Mouse (Mus musculus): ENCODE measurements around the gene Brpf1.
"Not testable (repeated sequence)": the region's sequence is repeated elsewhere in the genome, so short reads cannot be mapped to it uniquely, and the experiment has no call there.

The Brpf1 gene

DNA sequence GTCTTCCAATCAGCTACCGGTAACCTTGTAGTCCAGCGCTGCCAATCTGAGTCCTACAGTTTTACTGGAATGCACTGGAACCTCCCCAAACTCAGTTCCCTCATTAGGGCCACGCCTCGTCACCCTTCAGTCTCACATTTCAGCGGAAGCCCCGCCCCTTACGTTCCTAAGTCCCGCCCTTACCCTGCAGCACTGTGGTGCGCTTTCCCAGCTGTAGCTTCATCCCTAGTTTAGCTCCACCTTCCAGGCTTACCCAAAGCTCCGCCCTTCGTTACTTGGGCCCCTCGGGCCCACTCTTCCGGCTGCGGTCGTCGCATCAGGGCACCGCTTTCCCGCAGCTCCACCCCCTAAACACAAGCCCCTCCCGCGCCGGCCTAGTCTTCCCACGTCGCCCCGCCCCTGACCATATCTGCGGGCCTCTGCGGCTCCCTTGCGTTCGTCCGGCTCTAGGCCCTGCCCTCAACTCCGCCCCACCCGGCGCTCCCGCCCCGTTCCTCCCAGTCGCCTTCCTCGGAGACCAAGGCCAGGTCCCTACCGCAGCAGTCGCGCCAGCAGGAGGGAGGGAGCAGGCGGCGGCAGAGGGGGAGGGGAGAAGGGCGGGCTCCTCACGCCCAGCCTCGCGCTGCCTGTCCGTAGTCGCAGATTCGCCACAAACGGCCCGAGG lies 483 bp upstream of the Brpf1 start:
- peak; percentile 99 for DNase-seq (ENCODE audit: low spot score in 2 of 2)

DNA sequence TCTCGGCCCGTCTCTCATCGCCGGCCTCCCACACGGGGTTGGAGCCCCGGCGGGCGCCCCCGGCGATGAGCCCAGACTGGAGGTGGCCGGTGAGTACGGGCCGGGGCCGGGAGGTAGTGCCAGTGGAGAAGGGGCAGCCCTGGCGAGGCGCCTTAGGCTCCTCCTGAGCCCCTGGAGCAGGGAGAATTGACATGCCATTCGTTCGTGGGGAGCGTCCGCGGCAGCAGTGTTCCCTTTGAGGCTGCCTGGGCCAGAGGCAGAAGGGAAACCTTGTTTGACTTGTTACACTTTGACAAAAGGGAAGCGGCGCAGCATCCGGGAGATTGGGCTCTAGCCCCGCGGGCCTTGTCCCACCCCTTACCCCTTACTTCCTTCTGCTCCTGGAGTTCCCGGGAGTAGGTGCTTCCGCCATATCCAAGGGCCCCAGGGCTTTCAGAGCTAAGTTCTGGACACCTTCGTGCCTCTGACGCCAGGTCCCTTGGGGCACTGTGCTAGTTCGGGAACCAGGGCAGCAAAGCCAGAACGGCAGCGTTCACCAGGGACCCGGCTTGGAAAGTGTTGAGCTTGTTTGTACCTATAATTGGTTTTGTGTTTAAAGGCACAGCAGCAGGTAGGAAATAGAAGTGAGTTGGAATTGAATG lies 664 bp downstream of the Brpf1 start:
- DNase-seq (ENCODE audit: low spot score in 2 of 2): no peak

DNA sequence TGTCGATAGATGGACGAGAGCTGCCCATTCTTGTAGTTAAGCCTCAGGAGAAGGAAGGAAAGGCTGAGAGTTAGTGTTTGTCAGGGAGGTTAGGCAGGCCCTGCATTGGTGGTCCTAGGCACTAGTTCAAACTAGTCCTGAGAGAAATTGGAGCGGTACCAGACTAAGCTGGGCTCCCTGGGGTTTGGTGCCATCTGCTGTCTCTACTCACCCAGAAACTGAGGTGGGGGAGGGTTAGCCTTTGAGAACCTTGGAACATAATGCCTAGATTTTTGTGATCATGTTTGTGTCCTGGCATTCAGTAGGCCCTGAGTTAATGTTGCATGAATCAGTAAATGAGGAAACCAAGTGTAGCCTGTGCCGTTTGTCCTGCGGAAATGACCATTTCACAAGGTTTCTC lies 1.2 kb downstream of the Brpf1 start:
- no peak for DNase-seq (ENCODE audit: low spot score in 2 of 2)

DNA sequence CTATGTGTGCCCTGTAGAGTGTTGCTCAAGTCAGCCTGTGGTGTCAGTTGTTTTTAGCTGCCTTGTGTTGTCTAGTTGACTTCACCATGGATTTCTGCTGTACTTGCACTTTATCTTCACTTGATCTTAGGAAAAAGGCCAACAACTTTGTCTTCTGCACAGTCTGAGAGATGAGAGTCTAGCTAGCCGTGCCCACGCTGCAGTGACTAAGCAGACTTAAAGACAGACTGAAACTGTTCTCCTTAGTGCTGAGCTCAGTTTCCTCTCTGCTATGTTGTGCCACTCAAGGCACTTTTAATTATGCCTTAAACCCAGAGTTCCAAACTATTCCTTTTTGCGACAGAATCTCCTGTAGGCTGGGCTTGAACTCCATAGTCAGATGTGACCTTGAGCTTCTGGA lies 9.0 kb downstream of the Brpf1 start:
- no peak for DNase-seq (ENCODE audit: low spot score in 2 of 2)

DNA sequence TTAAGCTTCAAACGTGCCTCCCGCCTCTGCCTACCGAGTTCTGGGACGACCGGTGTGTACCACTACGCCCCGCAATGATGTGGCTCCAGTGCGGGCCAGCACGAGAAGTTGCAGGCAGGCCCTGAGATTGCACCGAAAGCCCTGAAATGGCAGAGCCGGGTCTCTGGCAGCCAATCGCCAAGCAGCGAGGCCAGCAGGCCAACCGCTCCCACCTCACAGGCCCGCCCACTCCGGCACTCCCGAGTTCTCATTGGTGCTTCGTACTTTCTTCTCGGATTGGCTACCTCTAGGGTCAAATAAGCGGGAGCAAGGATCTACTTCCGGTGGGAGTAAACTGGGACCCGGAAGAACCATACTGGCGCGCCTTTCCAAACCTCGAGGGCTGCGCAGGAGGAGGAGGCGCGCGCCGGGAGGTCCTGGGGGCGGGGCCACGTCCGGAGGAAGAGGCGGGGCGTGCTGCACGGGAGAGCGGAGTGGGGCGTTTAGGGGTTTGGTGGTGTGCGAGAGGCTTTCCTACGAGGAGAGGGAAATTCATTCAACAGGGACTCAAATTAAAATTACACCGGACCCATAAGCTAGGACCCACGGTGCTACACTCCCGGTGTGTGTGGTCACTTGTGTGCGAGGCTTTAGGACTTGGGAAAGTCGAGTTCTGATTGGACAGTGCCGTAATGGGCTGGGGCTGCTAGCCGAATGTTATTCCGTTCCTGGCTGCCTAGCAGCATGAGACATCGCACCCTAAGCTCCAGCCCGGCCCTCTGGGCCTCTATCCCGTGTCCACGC lies 19.8 kb downstream of the Brpf1 start, which contains the start of gene Ogg1:
Ogg1 (plus strand) TSS at position 440 of the 783 bp plus-strand sequence.
- peak; percentile 98 to 99 for DNase-seq (ENCODE audit: low spot score in 2 of 2)

DNA sequence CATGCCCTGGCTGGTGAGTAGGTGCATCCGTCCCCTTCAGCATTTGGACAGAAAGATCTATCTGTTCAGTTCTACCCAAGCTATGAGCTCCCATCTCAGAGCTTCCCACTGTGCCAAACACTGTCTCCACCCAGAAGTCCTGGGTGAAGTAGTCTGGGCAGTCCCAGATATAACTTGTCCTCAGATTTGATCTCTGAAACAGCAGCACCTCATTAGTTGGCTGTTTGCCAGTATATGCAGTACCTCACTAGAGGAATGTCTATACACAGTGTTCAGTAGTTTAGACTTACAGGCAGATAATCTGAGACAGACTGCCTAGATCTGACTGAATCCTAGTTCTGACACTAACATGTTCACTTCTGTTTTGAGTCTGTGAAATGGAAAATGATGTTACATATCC lies 22.5 kb downstream of the Brpf1 start:
- no peak for DNase-seq (ENCODE audit: low spot score in 2 of 2)

DNA sequence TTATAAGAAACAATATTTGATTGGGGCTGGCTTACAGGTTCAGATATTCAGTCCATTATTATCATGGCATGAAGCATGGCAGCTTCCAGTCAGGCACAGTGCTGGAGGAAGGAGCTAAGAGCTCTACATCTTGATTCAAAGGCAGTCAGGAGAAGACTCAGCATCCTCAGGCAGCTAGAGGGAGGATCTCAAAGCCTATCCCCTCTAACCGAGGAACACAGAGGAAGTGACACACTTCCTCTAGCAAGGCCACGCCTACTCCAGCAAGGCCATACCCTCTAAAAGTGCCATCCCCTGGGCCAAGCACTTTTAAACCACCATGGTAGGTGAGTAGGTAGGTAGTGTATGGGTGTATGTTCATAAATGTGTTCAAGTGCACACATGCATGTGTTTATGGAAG lies 23.6 kb downstream of the Brpf1 start:
- DNase-seq (ENCODE audit: low spot score in 2 of 2): no peak

DNA sequence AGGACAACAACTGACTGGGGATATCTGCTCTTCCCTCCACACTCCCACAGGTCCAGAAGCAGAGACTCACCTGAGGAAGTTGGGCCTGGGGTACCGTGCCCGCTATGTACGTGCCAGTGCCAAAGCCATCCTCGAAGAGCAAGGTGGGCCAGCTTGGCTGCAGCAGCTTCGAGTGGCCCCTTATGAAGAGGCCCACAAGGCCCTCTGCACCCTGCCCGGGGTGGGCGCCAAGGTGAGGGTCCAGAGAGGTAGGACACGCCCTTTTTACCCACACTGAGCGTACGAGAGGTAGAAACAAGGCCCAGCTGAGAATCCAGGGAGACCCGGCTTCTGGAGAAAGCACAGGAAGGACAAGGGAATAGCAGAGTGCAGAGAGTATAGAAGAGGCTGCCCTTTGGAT lies 24.8 kb downstream of the Brpf1 start:
- DNase-seq (ENCODE audit: low spot score in 2 of 2): no peak

DNA sequence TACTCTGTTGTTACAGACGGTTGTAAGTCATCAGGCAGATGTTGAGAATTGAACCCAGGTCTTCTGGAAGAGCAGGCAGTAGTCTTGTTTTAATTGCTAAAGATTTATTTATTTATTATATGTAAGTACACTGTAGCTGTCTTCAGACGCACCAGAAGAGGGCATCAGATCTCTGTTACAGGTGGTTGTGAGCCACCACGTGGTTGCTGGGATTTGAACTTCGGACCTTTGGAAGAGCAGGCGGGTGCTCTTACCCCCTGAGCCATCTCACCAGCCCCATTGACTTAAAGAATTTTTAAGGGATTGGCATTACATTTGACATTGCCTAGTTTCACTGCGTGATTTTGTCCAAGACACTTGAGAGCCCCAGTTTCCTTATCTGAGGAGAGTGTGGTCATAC lies 25.8 kb downstream of the Brpf1 start:
- not testable (repeated sequence) for DNase-seq (ENCODE audit: low spot score in 2 of 2)

DNA sequence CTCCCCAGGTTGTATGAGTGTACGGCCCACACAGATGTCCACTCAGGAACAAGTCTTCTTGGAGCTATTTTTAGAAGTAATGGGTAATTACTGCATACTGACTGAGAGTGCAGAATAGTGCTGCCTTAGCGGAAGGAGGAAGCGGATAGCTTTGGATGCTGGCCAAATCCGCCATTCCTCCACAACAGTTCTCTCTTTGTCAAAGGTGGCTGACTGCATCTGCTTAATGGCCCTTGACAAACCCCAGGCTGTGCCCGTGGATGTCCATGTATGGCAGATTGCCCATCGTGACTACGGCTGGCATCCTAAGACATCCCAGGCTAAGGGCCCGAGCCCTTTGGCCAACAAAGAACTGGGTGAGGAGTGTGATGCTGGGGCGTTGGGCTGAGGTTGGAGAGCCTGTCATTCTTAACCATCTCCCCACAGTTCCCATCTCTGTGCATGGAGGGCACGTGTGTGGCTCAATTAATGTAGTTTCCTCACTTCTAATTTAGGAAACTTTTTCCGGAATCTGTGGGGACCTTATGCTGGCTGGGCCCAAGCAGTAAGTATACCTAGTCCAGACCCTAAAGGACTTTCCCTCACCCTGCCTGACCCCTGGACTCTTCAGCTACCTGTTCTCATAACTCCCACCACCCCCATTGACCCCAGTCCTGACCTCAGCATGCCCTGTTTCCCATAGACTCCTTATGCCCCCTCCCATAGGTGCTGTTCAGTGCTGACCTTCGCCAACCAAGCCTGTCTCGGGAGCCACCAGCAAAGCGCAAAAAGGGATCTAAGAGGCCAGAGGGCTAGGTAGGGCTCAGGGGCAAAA lies 26.4 kb downstream of the Brpf1 start:
- peak; percentile 53 to 65 for DNase-seq (ENCODE audit: low spot score in 2 of 2)

DNA sequence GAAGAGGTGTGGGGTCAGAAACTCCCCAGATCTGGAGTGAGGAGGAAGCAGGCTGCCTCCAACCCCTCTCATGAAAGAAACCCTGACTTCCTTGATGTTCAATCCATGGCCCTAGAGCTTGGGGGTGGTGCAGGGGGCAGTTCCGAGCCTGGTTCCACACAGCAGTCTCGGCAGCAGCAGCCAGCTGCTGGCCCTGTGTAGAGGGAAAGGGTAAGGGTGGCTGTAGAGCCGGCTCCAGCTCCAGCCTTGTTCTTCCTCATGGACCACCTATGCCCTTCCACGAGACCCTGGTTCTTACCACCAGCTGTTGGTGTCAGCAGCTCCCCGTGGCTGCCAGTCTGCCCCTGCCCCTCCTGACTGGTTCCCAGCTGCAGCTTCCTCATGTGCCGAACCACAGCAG lies 27.3 kb downstream of the Brpf1 start:
- no peak for DNase-seq (ENCODE audit: low spot score in 2 of 2)

DNA sequence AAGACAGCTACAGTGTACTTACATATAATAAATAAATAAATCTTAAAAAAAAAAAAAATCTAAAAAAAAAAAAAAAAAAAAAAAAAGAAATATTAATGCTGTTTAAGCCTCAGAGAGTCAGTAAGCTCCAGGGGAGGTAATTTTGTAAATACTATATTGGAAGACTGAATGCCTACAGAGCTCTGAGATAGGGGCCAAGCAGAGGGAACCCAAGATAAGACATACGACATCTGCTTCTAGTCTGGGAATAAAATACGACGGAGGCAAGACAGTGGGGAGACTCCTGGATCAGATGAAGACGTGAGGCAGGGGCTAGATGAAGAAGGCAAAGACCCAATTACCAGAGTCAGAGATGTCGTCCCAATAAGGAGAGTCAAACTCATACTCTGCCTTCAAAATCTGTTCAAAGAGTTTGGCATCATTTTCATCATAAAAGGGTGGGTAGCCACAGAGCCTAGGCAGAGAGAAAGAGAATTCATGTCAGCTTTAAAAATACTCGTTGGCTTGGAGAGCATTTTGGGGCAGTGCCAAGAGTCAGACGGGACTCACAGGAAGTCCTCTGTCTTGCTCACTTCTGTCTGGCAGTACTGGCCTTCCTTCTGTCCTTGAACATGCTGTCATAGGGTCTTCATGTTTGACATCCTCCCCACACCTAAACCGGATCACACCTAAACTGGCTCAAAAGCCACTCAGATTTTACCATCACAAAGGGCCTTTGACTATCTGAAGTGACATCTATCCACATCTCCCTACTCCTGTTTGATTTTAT lies 30.1 kb downstream of the Brpf1 start:
- DNase-seq (ENCODE audit: low spot score in 2 of 2): no peak

DNA sequence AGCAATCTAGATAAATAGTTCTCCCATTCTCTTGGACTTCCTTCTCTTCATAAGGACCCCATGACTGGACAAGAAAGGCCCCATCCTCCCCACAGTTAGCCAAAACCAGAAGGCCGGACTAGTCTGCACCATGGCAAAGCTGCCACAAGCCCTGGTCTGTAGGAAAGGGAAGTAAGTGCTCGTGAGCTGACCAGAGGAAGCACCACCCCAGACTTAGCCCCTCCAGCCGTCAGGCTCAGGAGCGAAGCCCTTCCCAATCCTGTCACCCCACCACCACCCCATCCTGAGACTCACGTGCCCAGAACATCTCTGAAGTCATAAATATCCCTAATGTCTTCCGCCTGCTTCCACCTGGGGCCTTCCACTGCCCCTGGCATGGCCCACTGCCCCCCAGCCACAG lies 34.6 kb downstream of the Brpf1 start:
- DNase-seq (ENCODE audit: low spot score in 2 of 2): no peak

DNA sequence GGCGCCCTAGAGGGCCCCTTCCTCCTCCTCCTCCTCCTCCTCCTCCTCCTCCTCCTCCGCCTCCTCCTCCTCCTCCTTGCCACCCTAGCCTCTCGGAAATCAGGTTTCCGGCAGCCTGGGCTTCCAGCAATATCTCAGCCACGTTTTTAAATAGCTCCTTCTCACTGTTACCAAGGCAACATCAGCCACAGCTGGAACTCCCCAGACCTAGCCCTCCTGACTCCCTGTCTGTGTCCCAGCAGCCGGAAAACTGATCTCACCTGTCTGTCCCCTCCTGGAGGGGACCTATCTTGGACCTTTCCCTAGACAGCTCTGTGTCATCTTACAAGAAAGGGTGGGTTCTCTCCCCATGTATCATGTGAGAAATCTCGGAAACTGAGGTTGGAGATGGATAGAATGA lies 35.4 kb downstream of the Brpf1 start:
- DNase-seq (ENCODE audit: low spot score in 2 of 2): no peak

DNA sequence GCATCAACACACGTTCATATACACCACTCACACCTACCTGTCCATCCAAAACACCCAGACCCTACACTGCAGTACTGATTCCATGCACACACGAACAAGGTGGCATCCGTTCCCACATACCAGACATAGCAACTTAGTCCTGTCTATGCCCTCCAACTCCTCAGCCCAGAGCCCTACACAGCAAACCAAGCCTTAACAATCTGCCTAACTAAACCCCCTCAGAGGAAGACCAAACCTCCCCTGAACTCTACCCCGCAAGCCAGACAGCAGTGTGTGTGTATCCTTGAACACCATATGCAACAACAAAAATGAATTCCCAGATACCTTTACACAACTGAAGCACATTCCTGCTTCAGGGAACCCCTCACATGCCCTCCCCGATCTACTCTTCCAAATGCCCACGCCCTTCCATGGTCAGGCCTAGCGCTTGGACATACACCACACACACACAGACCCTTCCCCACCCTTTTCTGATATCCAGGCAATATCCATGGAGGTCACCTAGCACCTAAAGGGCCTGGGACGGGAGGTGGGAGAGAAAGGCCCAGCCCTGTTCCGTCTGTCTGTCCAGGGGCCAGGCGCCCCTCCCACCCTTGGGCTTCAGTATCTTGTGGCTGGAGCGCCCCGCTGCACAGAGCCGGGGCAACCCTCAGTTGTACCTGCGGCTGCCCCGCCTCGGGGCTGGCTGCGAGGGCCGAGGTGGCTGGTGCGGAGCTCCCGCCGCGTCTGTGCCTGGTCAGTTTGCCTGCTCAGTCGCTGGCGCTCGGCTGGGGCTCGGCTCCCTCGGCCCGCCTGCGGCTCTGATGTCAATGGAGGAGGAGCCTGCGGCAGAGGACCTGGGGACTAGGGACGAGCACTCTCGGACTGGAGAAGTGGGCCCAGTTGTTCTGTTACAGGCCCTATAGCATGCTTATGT lies 36.5 kb downstream of the Brpf1 start, which contains the start of gene Camk1:
Camk1 (minus strand) TSS at position 808 of the 916 bp plus-strand sequence.
- DNase-seq (ENCODE audit: low spot score in 2 of 2): peak; percentile 66 to 68

DNA sequence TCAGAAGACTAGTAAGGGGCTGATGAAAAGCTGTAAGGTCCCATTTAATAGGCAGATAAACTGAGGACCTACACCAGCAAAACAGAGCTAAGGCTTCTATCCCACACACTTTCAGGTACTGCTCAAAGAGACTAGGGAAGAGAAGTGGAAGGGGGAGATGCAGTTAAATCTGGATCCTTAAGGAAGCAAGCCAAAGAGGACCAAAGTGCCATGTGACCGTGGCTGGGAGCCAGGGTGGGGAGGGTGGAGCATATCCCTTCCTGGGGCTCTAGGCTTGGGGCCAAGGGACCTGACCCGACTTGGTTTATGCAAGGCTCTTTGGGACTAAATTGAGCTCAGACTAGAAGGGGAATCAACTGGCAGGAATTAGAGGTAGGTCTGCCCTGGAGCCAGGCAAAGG lies 37.4 kb downstream of the Brpf1 start:
- no peak for DNase-seq (ENCODE audit: low spot score in 2 of 2)

DNA sequence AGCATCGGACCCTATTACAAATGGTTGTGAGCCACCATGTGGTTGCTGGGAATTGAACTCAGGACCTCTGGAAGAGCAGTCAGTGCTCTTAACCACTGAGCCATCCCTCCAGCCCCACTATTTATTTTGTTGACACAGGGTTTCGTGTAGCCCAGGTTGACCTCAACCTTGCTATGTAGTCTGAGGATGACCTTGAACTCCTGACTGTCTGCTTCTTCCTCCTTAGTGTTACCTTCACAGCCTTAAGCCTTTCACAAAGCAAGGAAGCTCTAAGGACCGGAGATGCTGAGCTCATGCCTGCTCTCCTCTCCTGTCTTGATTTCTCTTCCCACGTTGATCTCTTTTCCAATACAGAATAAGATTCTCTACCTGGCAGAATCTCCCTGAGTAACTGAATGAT lies 40.0 kb downstream of the Brpf1 start:
- DNase-seq (ENCODE audit: low spot score in 2 of 2): no peak

DNA sequence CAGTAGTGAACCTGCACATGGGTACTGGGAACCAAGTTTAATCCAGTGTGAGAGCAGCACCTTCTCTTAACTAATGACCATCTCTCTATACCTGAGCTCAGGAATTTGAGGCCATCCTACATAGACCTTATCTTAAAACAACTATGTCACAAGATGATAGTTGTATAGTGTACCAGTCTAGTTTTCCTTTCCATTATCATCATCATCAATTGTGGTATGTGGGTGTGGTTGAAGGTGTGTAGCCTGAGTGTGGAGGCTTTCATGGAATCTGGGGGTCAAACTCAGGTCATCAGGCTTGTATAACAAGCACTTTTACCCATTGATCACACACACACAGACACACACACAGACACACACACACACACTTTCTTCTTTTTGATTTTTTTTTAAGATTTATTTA lies 43.6 kb downstream of the Brpf1 start:
- DNase-seq (ENCODE audit: low spot score in 2 of 2): no peak

DNA sequence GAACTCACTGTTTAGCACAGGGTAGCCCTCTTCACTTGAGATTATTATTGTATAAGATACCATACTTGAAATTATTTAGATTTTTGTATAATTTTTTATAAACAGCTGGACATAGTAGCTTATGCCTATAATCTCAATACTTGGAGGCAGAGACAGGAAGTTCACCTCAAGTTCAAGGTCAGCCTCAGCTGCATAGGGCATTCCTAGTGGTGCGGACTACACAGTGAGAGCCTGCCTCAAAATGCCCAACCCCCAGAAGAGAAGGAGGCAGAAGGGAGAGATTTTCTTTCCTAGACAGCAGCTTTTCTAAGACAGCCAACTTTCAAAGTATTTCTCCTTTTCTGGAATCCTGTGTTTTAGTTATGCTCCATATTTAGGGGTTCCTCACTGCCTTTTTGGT lies 44.2 kb downstream of the Brpf1 start:
- DNase-seq (ENCODE audit: low spot score in 2 of 2): no peak

DNA sequence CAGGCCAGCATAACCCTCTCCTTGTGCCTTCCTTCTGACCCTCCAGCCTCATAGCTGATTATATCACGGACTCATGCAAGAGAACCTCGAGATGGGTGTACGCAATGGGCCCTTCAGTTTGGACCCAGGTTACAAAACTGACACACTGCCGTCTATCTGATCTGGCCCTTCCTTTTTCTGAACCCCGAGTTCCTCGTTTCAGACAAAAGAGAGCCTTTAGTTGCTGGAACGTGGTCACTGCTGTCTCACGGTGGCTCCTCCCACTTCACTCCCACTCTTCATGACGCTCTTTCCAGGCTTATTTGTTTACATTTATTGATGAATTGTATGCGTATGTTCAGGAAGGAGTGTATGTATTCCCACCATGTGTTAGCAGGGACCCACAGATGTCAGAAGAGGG lies 44.7 kb downstream of the Brpf1 start:
- no peak for DNase-seq (ENCODE audit: low spot score in 2 of 2)

Measured in right cerebral cortex, postnatal 36 days (tissue).